Mouse (Mus musculus): ENCODE results near the gene Polr1a.

Polr1a gene

GRCm38 (mm10) chr6:71999917-72000512 lies 91.2 kb downstream of the Polr1a start:
- no peak for DNase-seq (ENCODE audit: low spot score in 2 of 2)

- DNase-seq (ENCODE audit: low spot score in 2 of 2), result no peak
Measured at GRCm38 (mm10) chr6:72001220-72001777, 92.4 kb downstream of the Polr1a start.

GRCm38 (mm10) chr6:72007411-72008212 lies 98.8 kb downstream of the Polr1a start:
- no peak for DNase-seq (ENCODE audit: low spot score in 2 of 2)

- no peak for DNase-seq (ENCODE audit: low spot score in 2 of 2)
Measured at GRCm38 (mm10) chr6:72008213-72008655, 99.4 kb downstream of the Polr1a start.

- DNase-seq (ENCODE audit: low spot score in 2 of 2), result no peak
Measured at GRCm38 (mm10) chr6:72009454-72009853, 100.6 kb downstream of the Polr1a start.

- DNase-seq (ENCODE audit: low spot score in 2 of 2), result no peak
Measured at GRCm38 (mm10) chr6:72014033-72014432, 105.2 kb downstream of the Polr1a start.

GRCm38 (mm10) chr6:72018052-72018451 lies 109.2 kb downstream of the Polr1a start:
- no peak for DNase-seq (ENCODE audit: low spot score in 2 of 2)

- DNase-seq (ENCODE audit: low spot score in 2 of 2), result no peak
Measured at GRCm38 (mm10) chr6:72025497-72025896, 116.6 kb downstream of the Polr1a start.

- DNase-seq (ENCODE audit: low spot score in 2 of 2), result no peak
Measured at GRCm38 (mm10) chr6:72028079-72028478, 119.2 kb downstream of the Polr1a start.

GRCm38 (mm10) chr6:72029674-72030073 lies 120.8 kb downstream of the Polr1a start:
- no peak for DNase-seq (ENCODE audit: low spot score in 2 of 2)

Measured in frontal cortex, postnatal 25 days (tissue).